Mouse (Mus musculus): Measurements from ENCODE around the gene Ubtf.

Ubtf gene

GRCm38 (mm10) chr11:102268520-102269244, 50.9 kb downstream of the Ubtf start, which contains the start of gene Asb16:
Gene Asb16 (plus strand): TSS chr11:102268743.
- in situ Hi-C loops (cut with MboI) = no loop called here

- in situ Hi-C loops (cut with MboI) = no loop called here
These were observed 52.1 kb downstream of the Ubtf start for GRCm38 (mm10) chr11:102267480-102267879.

GRCm38 (mm10) chr11:102266631-102267355, 52.7 kb downstream of the Ubtf start:
- in situ Hi-C loops (cut with MboI) = no loop called here

GRCm38 (mm10) chr11:102265816-102266215, 53.7 kb downstream of the Ubtf start:
- in situ Hi-C loops (cut with MboI) = no loop called here

- in situ Hi-C loops (cut with MboI) = no loop called here
These were observed 56.3 kb downstream of the Ubtf start for GRCm38 (mm10) chr11:102263211-102263610.

- in situ Hi-C loops (cut with MboI) = no loop called here
These were observed 61.0 kb downstream of the Ubtf start for GRCm38 (mm10) chr11:102258521-102258920.

GRCm38 (mm10) chr11:102258095-102258494, 61.4 kb downstream of the Ubtf start:
- in situ Hi-C loops (cut with MboI) = no loop called here

- in situ Hi-C loops (cut with MboI) = no loop called here
These were observed 62.0 kb downstream of the Ubtf start for GRCm38 (mm10) chr11:102257514-102257913.
